Mouse (Mus musculus) mouse embryonic stem cell (cell line): ENCODE results near the gene Ern1.
"Not testable (repeated sequence)": the region's sequence is repeated elsewhere in the genome, so short reads cannot be mapped to it uniquely, and the experiment has no call there.

Source experiments
- in situ Hi-C, 2 experiments: fragments of 300-500 bp; cut with MboI; formaldehyde crosslinking; loops; 1 replicate in 1 of 2; 3 replicates in 1 of 2; pipeline ENCODE4 v1.14.3; 2019 to 2020; ENCODE audit warnings: low sequenced_read_pairs in 2 of 2, low pct_unique_long_range_greater_than_20kb in 1 of 2, mixed read lengths in 1 of 2; ENCODE audit not compliant: unreplicated experiment in 1 of 2

Gene Ern1

GRCm38 (mm10) chr11:106419262-106420102 lies 68.2 kb downstream of the Ern1 start:
- in situ Hi-C loops, result loop anchor here in 1 of 2 experiments (25.0 kb wide), 1 partner anchor 218 kb away; no protein-coding TSS in a partner anchor

DNA sequence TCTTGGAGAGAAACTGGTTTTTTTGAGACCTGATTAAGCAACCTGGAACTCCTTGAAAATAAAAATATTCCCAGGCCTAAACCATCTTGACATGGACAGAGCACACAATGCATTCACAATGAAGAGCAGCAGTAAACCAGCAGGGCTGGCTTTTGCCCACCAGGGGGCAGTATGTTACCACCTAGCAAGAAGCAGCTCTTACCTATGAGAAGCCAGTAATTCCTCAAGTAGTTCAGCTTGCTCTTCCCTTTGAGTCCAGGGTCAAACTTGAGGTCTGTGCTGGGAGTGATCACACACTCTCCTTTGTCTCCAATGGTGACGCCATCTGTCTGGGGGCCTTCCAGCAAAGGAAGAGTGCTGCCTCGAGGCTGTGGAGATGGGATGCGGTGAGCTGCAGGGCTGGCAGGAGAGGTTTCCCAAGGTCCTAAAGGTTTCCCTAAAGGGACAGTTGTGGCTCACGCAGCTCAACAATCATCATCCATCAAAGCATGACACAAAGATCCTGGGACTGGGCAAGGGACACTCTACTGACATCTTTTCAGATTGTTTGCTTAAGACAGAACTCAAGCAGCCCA lies 68.9 kb downstream of the Ern1 start:
- in situ Hi-C loops, result loop anchor here in 1 of 2 experiments (25.0 kb wide), 1 partner anchor 219 kb away; no protein-coding TSS in a partner anchor

- in situ Hi-C loops, result loop anchor here in 1 of 2 experiments (25.0 kb wide), 1 partner anchor 219 kb away; no protein-coding TSS in a partner anchor
Observed at GRCm38 (mm10) chr11:106417860-106418259, 69.8 kb downstream of the Ern1 start.

GRCm38 (mm10) chr11:106416331-106416730 lies 71.3 kb downstream of the Ern1 start:
- in situ Hi-C loops, result loop anchor here in 1 of 2 experiments (25.0 kb wide), 1 partner anchor 221 kb away; no protein-coding TSS in a partner anchor

- in situ Hi-C loops, result loop anchor here in 1 of 2 experiments (25.0 kb wide), 1 partner anchor 224 kb away; no protein-coding TSS in a partner anchor
Observed at GRCm38 (mm10) chr11:106412641-106413360, 74.9 kb downstream of the Ern1 start.

- in situ Hi-C loops, result loop anchor here in 1 of 2 experiments (25.0 kb wide), 1 partner anchor 226 kb away; no protein-coding TSS in a partner anchor
Observed at GRCm38 (mm10) chr11:106411157-106411556, 76.5 kb downstream of the Ern1 start.

DNA sequence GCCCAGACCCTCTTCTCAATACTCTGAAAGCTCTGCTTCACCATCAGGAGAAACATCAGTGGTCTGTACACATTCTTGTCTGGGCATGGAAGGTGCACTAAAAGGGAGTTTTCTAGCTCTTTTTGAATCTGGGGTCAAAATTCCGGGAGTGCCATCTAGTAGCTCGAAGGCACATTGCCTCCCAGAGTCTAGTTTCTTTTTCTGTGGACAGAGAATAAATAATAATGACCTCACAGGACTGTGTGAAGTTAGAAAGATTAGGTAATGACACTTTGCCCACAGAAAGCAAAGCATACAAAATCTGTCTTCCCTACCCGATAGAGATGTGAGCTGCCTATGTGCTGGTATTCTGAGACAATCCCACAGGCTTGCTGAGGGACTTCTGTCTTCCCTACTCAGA lies 77.1 kb downstream of the Ern1 start:
- in situ Hi-C loops, result loop anchor here in 1 of 2 experiments (25.0 kb wide), 1 partner anchor 227 kb away; no protein-coding TSS in a partner anchor

- in situ Hi-C loops, result loop anchor here in 1 of 2 experiments (25.0 kb wide), 1 partner anchor 227 kb away; no protein-coding TSS in a partner anchor
Observed at GRCm38 (mm10) chr11:106410011-106410410, 77.6 kb downstream of the Ern1 start.

DNA sequence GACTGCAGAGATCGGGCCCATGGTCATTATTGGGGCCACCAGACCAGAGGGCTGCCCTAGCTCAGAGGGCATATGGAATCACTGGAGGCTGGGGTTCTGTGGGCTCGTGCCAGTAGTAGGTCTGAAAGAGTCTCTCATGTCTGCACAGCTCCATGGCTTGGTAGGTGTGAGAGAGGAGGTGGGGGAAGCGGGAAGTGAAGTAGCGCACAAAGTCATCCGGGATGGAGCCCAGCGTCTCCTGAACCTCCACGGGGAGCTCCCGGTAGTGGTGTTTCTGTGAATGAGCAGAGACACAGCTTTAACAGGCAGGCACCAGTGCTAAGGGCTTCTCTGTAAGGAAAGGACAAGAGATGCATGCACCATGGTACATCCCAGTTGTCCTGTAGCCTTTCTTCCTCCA lies 89.2 kb downstream of the Ern1 start:
- in situ Hi-C loops, result no loop called here

- in situ Hi-C loops, result no loop called here
Observed at GRCm38 (mm10) chr11:106397656-106398055, 90.0 kb downstream of the Ern1 start.

- in situ Hi-C loops, result not testable (repeated sequence)
Observed at GRCm38 (mm10) chr11:106394055-106394454, 93.6 kb downstream of the Ern1 start.

DNA sequence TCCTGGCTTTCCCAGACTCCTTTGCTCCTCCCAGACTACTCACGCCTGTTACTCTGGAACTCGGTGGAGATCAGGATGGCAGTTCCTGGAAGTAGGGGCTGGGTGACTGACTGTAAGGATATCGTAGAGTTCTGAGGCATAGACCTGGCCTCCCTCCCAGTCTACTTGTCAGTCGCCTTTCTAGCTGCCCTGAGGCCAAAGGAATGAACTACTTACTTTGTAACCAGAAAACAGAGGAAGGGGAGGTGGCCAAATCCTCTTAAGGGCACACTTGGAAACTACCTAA lies 94.4 kb downstream of the Ern1 start:
- in situ Hi-C loops, result no loop called here

DNA sequence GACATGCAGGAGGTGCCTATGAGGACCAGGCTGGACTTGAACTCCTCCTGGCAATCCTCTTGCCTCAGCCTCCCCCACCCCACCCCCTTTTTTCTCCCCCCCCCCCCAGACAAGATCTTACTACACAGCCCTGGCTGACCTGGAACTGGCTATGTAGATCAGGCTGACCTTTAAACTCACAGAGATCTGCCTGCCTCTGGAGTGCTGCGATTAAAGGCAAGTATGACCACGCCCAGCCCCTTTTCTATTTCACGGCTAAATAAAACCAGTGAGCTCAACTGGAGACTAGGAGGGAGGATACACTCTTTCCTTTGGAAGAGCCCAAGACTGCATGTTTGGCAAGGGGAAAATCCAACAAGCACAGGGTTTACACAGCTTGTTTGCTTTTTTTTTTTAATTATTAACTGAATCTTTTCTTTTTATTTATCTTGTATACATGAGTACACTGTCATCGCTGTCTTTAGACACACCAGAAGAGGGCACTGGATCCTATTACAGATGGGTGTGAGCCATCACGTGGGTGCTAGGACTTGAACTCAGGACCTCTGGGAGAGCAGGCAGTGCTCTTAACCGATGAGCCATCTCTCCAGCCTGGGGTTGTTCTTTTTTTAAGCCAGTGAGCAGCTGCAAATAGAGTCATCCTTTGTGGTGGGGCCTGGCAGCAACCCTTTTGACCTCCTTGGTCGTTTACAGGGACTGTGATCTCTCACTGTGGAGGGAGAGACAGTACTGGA lies 94.9 kb downstream of the Ern1 start:
- in situ Hi-C loops, result no loop called here

DNA sequence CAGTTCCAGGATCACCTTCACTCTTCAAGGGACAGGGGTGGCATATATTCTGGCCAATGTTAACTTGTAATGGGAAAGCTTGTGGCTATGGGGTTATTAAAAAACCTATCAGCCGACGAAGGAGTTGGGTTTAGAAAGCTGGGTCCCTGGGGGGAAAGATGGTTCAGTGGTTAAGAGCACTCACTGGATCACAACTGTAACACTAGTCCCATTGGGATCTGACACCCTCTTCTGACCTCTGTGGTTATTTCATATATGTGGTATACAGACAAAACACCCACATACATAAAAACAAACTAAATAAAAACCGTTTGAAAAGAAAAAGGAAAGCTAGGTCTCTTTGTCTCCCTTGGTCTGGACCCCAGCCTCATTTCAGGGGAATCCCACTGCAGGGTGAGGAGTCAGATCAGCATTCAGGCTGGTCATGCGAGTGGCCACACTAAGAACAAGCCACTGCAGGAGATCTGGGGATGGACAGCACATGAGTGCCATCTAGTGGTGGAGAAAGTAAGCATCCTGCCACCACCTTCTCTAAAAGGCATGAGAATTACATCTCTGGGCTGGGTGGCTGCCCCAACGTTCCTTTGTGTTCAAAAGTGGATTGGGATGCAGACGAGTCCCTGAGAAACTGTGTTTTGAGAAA lies 96.0 kb downstream of the Ern1 start:
- in situ Hi-C loops, result no loop called here

DNA sequence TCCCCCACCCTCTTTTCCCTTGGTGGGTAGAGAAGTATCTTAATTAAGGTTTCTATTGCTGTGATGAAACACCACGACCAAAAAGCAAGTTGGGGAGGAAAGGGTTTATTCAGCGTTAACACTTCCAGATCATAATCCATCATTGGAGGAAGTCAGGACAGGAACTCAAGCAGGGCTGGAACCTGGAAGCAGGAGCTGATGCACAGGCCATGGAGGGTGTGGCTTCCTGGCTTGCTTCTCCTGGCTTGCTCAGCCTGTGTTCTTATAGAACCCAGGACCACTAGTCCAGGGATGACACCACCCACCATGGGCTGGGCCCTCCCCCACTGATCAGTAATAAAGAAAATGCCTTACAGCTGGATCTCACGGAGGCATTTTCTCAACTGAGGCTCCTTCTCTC lies 96.9 kb downstream of the Ern1 start:
- in situ Hi-C loops, result no loop called here

DNA sequence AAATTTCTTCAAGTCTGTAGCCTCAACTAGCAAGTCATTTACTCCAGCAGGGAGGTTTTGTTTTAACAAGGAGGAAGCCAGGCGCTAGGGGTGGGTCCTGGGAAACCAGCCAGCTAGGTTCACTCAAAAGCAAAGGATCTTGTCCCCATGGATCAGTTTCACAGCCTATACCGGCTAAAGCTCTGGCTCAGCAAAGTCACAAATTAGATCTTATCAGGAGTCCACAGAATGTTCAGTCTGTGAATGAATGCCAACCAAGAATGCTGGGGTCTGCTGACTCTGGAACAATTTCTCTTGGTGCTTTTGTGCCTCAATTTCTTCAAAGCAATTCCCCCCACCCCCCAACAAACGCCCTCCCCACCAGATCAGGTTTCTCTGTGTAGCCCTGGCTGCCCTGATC lies 98.0 kb downstream of the Ern1 start:
- in situ Hi-C loops, result no loop called here

GRCm38 (mm10) chr11:106387791-106388216 lies 99.8 kb downstream of the Ern1 start, which contains the start of gene Icam2:
Gene Icam2, minus strand, starts transcription at chr11:106388075.
- in situ Hi-C loops, result no loop called here

GRCm38 (mm10) chr11:106387020-106387419 lies 100.6 kb downstream of the Ern1 start:
- in situ Hi-C loops, result no loop called here
